Mouse (Mus musculus) layer of hippocampus, adult 9-10 months (tissue): ENCODE data around the gene Rnf8.

ENCODE experiments used
- DNase-seq: peaks from one replicate; pipeline ENCODE4 v3.0.0; 2022; ENCODE audit warnings: low spot score

Rnf8 gene

GRCm38 (mm10) chr17:29627285-29627684 is 12.7 kb downstream of the Rnf8 start:
- DNase-seq = no peak

GRCm38 (mm10) chr17:29628946-29629345 is 14.4 kb downstream of the Rnf8 start:
- no peak for DNase-seq

- no peak for DNase-seq
These were observed 15.0 kb downstream of the Rnf8 start for GRCm38 (mm10) chr17:29629620-29630019.

- no peak for DNase-seq
These were observed 17.7 kb downstream of the Rnf8 start for GRCm38 (mm10) chr17:29632312-29632711.

GRCm38 (mm10) chr17:29635492-29635891 is 20.9 kb downstream of the Rnf8 start:
- no peak for DNase-seq

GRCm38 (mm10) chr17:29636118-29636517 is 21.5 kb downstream of the Rnf8 start:
- no peak for DNase-seq

- no peak for DNase-seq
These were observed 22.8 kb downstream of the Rnf8 start for GRCm38 (mm10) chr17:29637377-29637776.

- no peak for DNase-seq
These were observed 23.3 kb downstream of the Rnf8 start for GRCm38 (mm10) chr17:29637895-29638294.

GRCm38 (mm10) chr17:29640971-29641370 is 26.4 kb downstream of the Rnf8 start:
- no peak for DNase-seq

- no peak for DNase-seq
These were observed 27.6 kb downstream of the Rnf8 start for GRCm38 (mm10) chr17:29642219-29642618.

GRCm38 (mm10) chr17:29658249-29658648 is 43.7 kb downstream of the Rnf8 start:
- DNase-seq = no peak

- peak; percentile 79 for DNase-seq
These were observed 45.6 kb downstream of the Rnf8 start, which contains the start of gene Cmtr1 for GRCm38 (mm10) chr17:29660076-29660761. Cmtr1 (plus strand) TSS chr17:29660595.

- DNase-seq = no peak
These were observed 46.3 kb downstream of the Rnf8 start for GRCm38 (mm10) chr17:29660762-29661391.

- no peak for DNase-seq
These were observed 47.6 kb downstream of the Rnf8 start for GRCm38 (mm10) chr17:29662145-29662544.

GRCm38 (mm10) chr17:29668051-29668986 is 53.7 kb downstream of the Rnf8 start:
- DNase-seq = no peak

- DNase-seq = no peak
These were observed 54.4 kb downstream of the Rnf8 start for GRCm38 (mm10) chr17:29669030-29669429.

- DNase-seq = no peak
These were observed 55.3 kb downstream of the Rnf8 start for GRCm38 (mm10) chr17:29669936-29670335.

GRCm38 (mm10) chr17:29671021-29671420 is 56.4 kb downstream of the Rnf8 start:
- no peak for DNase-seq

- no peak for DNase-seq
These were observed 58.7 kb downstream of the Rnf8 start for GRCm38 (mm10) chr17:29673325-29673724.

GRCm38 (mm10) chr17:29678526-29678925 is 63.9 kb downstream of the Rnf8 start:
- no peak for DNase-seq

- no peak for DNase-seq
These were observed 64.6 kb downstream of the Rnf8 start for GRCm38 (mm10) chr17:29679038-29679767.

GRCm38 (mm10) chr17:29680174-29680573 is 65.6 kb downstream of the Rnf8 start:
- DNase-seq = no peak
